Mouse (Mus musculus) midbrain, embryonic 14.5 days (tissue): ENCODE data around the gene Gm6169. TPM values are rescaled to one million over a fixed set of nuclear protein-coding genes. Genes with fewer than 3 reads are reported as not detected.
"Not testable (repeated sequence)": the region's sequence is repeated elsewhere in the genome, so short reads cannot be mapped to it uniquely, and the experiment has no call there.

Source experiments
- ATAC-seq: fragments of 200-750 bp; cut with Nextera tagmentation; 2 replicates; pipeline ENCODE4 v1.8.0; 2017; ENCODE audit warnings: moderate number of reproducible peaks, moderate library complexity; ENCODE audit not compliant: low FRiP score, low TSS enrichment
- DNase-seq: peaks from one replicate; pipeline ENCODE4 v3.0.0-alpha.2; 2015
- H3K27ac ChIP-seq: fragments of 300-500 bp; sonication (generic); replicated peaks from 2 replicates; pipeline ENCODE4 v1.5.1; 2014; ENCODE audit warnings: mild to moderate bottlenecking, low read depth, low read length, moderate library complexity
- H3K27me3 ChIP-seq: fragments of 300-500 bp; sonication (generic); 2 replicates; pipeline ENCODE4 v1.6.1; 2014; ENCODE audit warnings: low read length, control low read depth, mixed read lengths; ENCODE audit not compliant: control insufficient read depth, insufficient read depth
- H3K36me3 ChIP-seq: fragments of 300-500 bp; sonication (generic); 2 replicates; pipeline ENCODE4 v1.6.1; 2014; ENCODE audit warnings: low read length, control low read depth; ENCODE audit not compliant: control insufficient read depth, insufficient read depth
- H3K4me1 ChIP-seq: fragments of 300-500 bp; sonication (generic); 2 replicates; pipeline ENCODE4 v1.6.1; 2014; ENCODE audit warnings: mild to moderate bottlenecking, antibody characterized with exemption, low read length, control low read depth; ENCODE audit not compliant: control insufficient read depth, insufficient read depth
- H3K4me2 ChIP-seq: fragments of 300-500 bp; sonication (generic); 2 replicates; pipeline ENCODE4 v1.6.1; 2014; ENCODE audit warnings: mild to moderate bottlenecking, low read length, moderate library complexity
- H3K4me3 ChIP-seq: fragments of 300-500 bp; sonication (generic); replicated peaks from 2 replicates; pipeline ENCODE4 v1.5.1; 2014; ENCODE audit warnings: low read depth, low read length
- H3K9ac ChIP-seq: fragments of 300-500 bp; sonication (generic); replicated peaks from 2 replicates; pipeline ENCODE4 v1.6.1; 2014; ENCODE audit warnings: mild to moderate bottlenecking, low read length, moderate library complexity
- H3K9me3 ChIP-seq: fragments of 300-500 bp; sonication (generic); 2 replicates; pipeline ENCODE4 v1.6.1; 2016; ENCODE audit warnings: low read length, control low read depth, mixed read lengths; ENCODE audit not compliant: control insufficient read depth
- WGBS: fragments of 180-500 bp; shearing (Covaris S2); extraction: QIAGEN DNeasy Blood & Tissue Kit; methylation state at CpG from one replicate; pipeline ENCODE4 v1.1.7; 2014; 5-methylcytosine and 5-hydroxymethylcytosine counted together
- polyA plus RNA-seq: library from polyadenylated mRNA; unstranded; fragments of >200 nt; fragmentation: Nextera tagmentation; extraction: Ambion mirVana; gene quantifications from 2 replicates; pipeline ENCODE4 v1.2.1, GENCODE M21; 2014

The Gm6169 gene
- 0.61 and 1.1 TPM in 2 replicates for polyA plus RNA-seq

DNA sequence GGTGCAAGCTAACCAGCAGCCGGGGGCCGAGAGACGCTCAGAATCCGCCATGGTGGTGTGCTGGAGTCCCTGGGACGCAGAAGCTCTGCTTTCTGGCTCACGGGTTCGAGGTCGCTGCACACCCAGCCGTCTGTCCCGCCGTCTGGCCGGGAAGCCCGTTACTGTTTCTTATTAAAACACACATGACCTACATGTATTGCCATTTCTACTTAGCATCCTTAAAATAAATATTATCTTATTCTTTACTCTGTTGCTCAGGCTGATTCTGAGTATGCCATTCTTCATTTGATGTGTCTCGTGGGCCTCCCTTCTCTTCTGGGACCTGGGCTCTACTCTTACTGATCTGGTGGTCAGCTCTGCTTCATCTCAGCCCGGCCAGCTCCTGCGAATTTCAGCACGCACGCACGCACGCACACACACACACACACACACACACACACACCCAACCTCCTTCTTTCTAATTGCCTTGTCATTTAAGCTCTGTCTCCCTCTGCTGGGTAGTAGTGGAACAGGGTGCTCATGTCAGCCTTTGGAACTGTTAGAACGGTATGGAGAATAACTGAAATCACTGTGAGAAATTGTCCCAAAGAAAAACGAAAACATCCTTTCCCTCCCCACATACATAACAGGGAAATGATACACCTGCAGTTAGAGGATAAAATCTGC lies at the start of gene Gm6169:
Gene Gm6169, minus strand, starts transcription at position 51 of the 666 bp plus-strand sequence.
- Histone ChIP-seq H3K4me1 (no peaks in the 10 kb centered on the region), H3K36me3 (peaks cover 7% of the 10 kb centered on the region; the same call in 1 of the 2 replicates), H3K27ac (no peak within 1 kb of the TSS), H3K9me3 (no peaks in the 10 kb centered on the region), H3K4me2 (no peak within 1 kb of the TSS), H3K4me3 (no peak within 1 kb of the TSS), H3K9ac (no peak within 1 kb of the TSS), H3K27me3 (no peaks in the 10 kb centered on the region)
- no peak for ATAC-seq
- peak; percentile 84 for DNase-seq
- WGBS, result 82% methylated on average over 22 of the region's 22 CpGs

DNA sequence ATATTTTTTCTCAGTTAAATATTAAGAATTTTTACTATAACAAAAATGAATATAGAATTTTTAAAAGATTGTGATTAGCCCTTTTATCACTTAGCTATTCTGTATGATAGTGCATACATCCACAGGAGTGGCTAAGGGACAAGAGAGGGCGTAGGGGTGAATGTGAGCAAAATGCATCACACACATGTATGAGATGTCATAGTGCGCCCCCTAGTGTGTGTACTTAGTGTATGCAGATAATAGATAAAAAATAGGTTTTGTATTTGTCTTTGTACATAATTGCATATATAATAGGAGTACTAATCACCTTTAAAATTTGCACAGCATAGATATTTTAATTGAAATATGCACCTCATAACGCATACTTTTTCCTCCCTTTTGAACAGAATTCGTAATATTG lies 46.8 kb upstream of the Gm6169 start:
- Histone ChIP-seq H3K9me3 (no peaks in the 10 kb centered on the region), H3K4me2 (no peak overlapping the region), H3K36me3 (peaks cover 64% of the 10 kb centered on the region), H3K27ac (no peak overlapping the region), H3K27me3 (no peaks in the 10 kb centered on the region), H3K9ac (no peak overlapping the region), H3K4me1 (no peaks in the 10 kb centered on the region), H3K4me3 (no peak overlapping the region)
- 62% methylated on average over 4 of the region's 4 CpGs for WGBS
- DNase-seq, result peak; percentile 82
- no peak for ATAC-seq

- WGBS, result 91% methylated on average over 7 of the region's 7 CpGs
- peaks cover 35% of the 10 kb centered on the region for H3K36me3 ChIP-seq
- H3K4me3 ChIP-seq, result no peak overlapping the region
- no peaks in the 10 kb centered on the region for H3K9me3 ChIP-seq
- H3K27ac ChIP-seq, result no peak overlapping the region
- ATAC-seq (no peak), DNase-seq (no peak)
- H3K4me1 ChIP-seq, result peaks cover 5% of the 10 kb centered on the region; the same call in 1 of the 2 replicates
- no peak overlapping the region for H3K9ac ChIP-seq
- H3K4me2 ChIP-seq, result no peak overlapping the region
- H3K27me3 ChIP-seq, result no peaks in the 10 kb centered on the region
These were observed 43.3 kb upstream of the Gm6169 start for GRCm38 (mm10) chr13:97142321-97142720.

GRCm38 (mm10) chr13:97138404-97138931 lies 39.4 kb upstream of the Gm6169 start:
- not testable (repeated sequence) for H3K9me3 ChIP-seq, H3K27me3 ChIP-seq, DNase-seq, ATAC-seq
- H3K4me2 ChIP-seq, result peak overlapping the region; percentile 57
- peak overlapping the region; percentile 80 for H3K4me3 ChIP-seq
- peaks cover 11% of the 10 kb centered on the region for H3K4me1 ChIP-seq
- H3K36me3 ChIP-seq, result peaks cover 20% of the 10 kb centered on the region
- 39% methylated on average over 8 of the region's 8 CpGs for WGBS
- H3K27ac ChIP-seq, result peak overlapping the region; percentile 89
- H3K9ac ChIP-seq, result peak overlapping the region; percentile 88

- no peaks in the 10 kb centered on the region for H3K27me3 ChIP-seq
- ATAC-seq (peak; percentile 95), DNase-seq (peak; percentile 96)
- H3K9me3 ChIP-seq, result no peaks in the 10 kb centered on the region
- H3K36me3 ChIP-seq, result peaks cover 17% of the 10 kb centered on the region
- WGBS, result under 1% methylated on average over 57 of the region's 57 CpGs
- peak within 1 kb of the TSS; percentile 89 for H3K27ac ChIP-seq
- H3K4me1 ChIP-seq, result peaks cover 11% of the 10 kb centered on the region
- H3K4me2 ChIP-seq, result peak within 1 kb of the TSS; percentile 66
- peak within 1 kb of the TSS; percentile 80 for H3K4me3 ChIP-seq
- H3K9ac ChIP-seq, result peak within 1 kb of the TSS; percentile 88
These were observed 38.7 kb upstream of the Gm6169 start, which contains the start of the genes Gfm2 and Nsa2 for GRCm38 (mm10) chr13:97137466-97138400. Gene Gfm2, plus strand, starts transcription at chr13:97137937. Gene Nsa2, minus strand, starts transcription at chr13:97137937.

- ATAC-seq, DNase-seq: not testable (repeated sequence)
- peaks cover 45% of the 10 kb centered on the region for H3K36me3 ChIP-seq
These were observed 31.4 kb upstream of the Gm6169 start for GRCm38 (mm10) chr13:97130413-97130812.

GRCm38 (mm10) chr13:97129654-97130053 lies 30.6 kb upstream of the Gm6169 start:
- not testable (repeated sequence) for H3K9me3 ChIP-seq, H3K4me2 ChIP-seq, H3K9ac ChIP-seq, DNase-seq, H3K4me1 ChIP-seq, H3K27ac ChIP-seq, H3K4me3 ChIP-seq, ATAC-seq, H3K27me3 ChIP-seq
- H3K36me3 ChIP-seq, result peaks cover 44% of the 10 kb centered on the region
- WGBS, result 86% methylated on average over 2 of the region's 4 CpGs

More at GRCm38 (mm10) chr13:97130413-97130812, 31.4 kb upstream of the Gm6169 start:
- H3K4me2 ChIP-seq, H3K9me3 ChIP-seq, H3K27ac ChIP-seq, H3K4me3 ChIP-seq, H3K27me3 ChIP-seq, H3K9ac ChIP-seq, H3K4me1 ChIP-seq: not testable (repeated sequence)
- WGBS, result no CpG with 5 or more reads among the region's 2 CpGs

DNA sequence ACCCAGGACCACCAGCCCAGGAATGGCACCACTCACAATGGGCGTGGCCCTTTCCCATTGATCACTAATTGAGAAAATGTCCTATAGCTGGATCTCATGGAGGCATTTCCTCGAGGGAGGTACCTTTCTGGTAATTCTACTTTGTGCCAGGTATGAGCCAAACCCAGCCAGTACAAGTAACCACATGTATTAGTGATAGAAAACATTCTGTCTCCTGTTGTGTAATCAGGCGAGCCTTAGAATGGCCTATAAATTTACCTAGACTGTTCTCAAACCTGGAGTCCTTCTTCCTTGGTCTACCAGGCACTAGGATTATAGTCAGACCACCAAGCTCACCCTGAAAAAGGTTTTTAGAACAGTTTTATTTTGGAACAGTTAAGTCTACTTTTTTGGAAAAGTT lies 22.3 kb upstream of the Gm6169 start:
- H3K27ac ChIP-seq, result no peak overlapping the region
- no peak for DNase-seq
- no peaks in the 10 kb centered on the region for H3K27me3 ChIP-seq
- no peak overlapping the region for H3K9ac ChIP-seq
- no peak overlapping the region for H3K4me3 ChIP-seq
- no peaks in the 10 kb centered on the region for H3K4me1 ChIP-seq
- ATAC-seq, result no peak
- H3K9me3 ChIP-seq, result no peaks in the 10 kb centered on the region
- H3K4me2 ChIP-seq, result no peak overlapping the region
- peaks cover 61% of the 10 kb centered on the region for H3K36me3 ChIP-seq
- WGBS, result 85% methylated on average over 3 of the region's 3 CpGs
